Mouse (Mus musculus): ENCODE results near the gene Brms1. TPM values are rescaled to one million over a fixed set of nuclear protein-coding genes. Genes with fewer than 3 reads are reported as not detected.

The Brms1 gene
- polyA plus RNA-seq, 1 experiment from 2014 or later, result 29.5 TPM

GRCm38 (mm10) chr19:5016782-5017181, 24.4 kb upstream of the Brms1 start:
- Histone ChIP-seq H3K27ac (replicated peaks) (peak overlapping the region; percentile 96), H3K36me3 (no peaks in the 10 kb centered on the region), H3K4me1 (peaks cover 34% of the 10 kb centered on the region), H3K9me3 (no peaks in the 10 kb centered on the region), H3K27me3 (replicated peaks) (no peaks in the 10 kb centered on the region), H3K4me2 (peak overlapping the region; percentile 59), H3K9ac (peak overlapping the region; percentile 62), H3K4me3 (0 out of 2 replicates have a peak overlapping the region, but pooled peaks have one; percentile 8)
- ATAC-seq (ENCODE audit: extremely low read depth, insufficient number of reproducible peaks, low FRiP score, low TSS enrichment), result no peak
- 20% methylated on average over 12 of the region's 12 CpGs for WGBS

GRCm38 (mm10) chr19:5017611-5018010, 23.5 kb upstream of the Brms1 start:
- Histone ChIP-seq H3K36me3 (no peaks in the 10 kb centered on the region), H3K9me3 (no peaks in the 10 kb centered on the region), H3K4me3 (no peak overlapping the region), H3K9ac (no peak overlapping the region), H3K27ac (replicated peaks) (no peak overlapping the region), H3K4me2 (no peak overlapping the region), H3K4me1 (peaks cover 34% of the 10 kb centered on the region), H3K27me3 (replicated peaks) (no peaks in the 10 kb centered on the region)
- no peak for ATAC-seq (ENCODE audit: extremely low read depth, insufficient number of reproducible peaks, low FRiP score, low TSS enrichment)
- WGBS, result 65% methylated on average over 4 of the region's 4 CpGs

- H3K4me2 ChIP-seq, result no peak overlapping the region
- H3K9ac ChIP-seq, result no peak overlapping the region
- no peak overlapping the region for H3K27ac ChIP-seq (replicated peaks)
- no peak overlapping the region for H3K4me3 ChIP-seq
- H3K36me3 ChIP-seq, result no peaks in the 10 kb centered on the region
- 70% methylated on average over 3 of the region's 3 CpGs for WGBS
- H3K9me3 ChIP-seq, result no peaks in the 10 kb centered on the region
- H3K4me1 ChIP-seq, result peaks cover 34% of the 10 kb centered on the region
- ATAC-seq (ENCODE audit: extremely low read depth, insufficient number of reproducible peaks, low FRiP score, low TSS enrichment), result no peak
- no peaks in the 10 kb centered on the region for H3K27me3 ChIP-seq (replicated peaks)
Measured at GRCm38 (mm10) chr19:5018191-5018590, 23.0 kb upstream of the Brms1 start.

GRCm38 (mm10) chr19:5021416-5021815, 19.7 kb upstream of the Brms1 start:
- WGBS, result 71% methylated on average over 2 of the region's 2 CpGs
- H3K4me2 ChIP-seq, result no peak overlapping the region
- H3K27me3 ChIP-seq (replicated peaks), result no peaks in the 10 kb centered on the region
- H3K36me3 ChIP-seq, result peaks cover 8% of the 10 kb centered on the region
- ATAC-seq (ENCODE audit: extremely low read depth, insufficient number of reproducible peaks, low FRiP score, low TSS enrichment), result no peak
- no peak overlapping the region for H3K27ac ChIP-seq (replicated peaks)
- no peak overlapping the region for H3K4me3 ChIP-seq
- peaks cover 27% of the 10 kb centered on the region for H3K4me1 ChIP-seq
- H3K9ac ChIP-seq, result no peak overlapping the region
- H3K9me3 ChIP-seq, result no peaks in the 10 kb centered on the region

GRCm38 (mm10) chr19:5023621-5024479, 17.3 kb upstream of the Brms1 start, which contains the start of gene Slc29a2:
Gene Slc29a2, plus strand, starts transcription at chr19:5023860.
- peaks cover 32% of the 10 kb centered on the region for H3K36me3 ChIP-seq
- H3K9ac ChIP-seq, result peak within 1 kb of the TSS; percentile 85
- ATAC-seq (ENCODE audit: extremely low read depth, insufficient number of reproducible peaks, low FRiP score, low TSS enrichment), result peak; percentile 87
- peak within 1 kb of the TSS; percentile 68 for H3K4me3 ChIP-seq
- WGBS, result under 1% methylated on average over 62 of the region's 62 CpGs
- peak within 1 kb of the TSS; percentile 83 for H3K4me2 ChIP-seq
- peaks cover 19% of the 10 kb centered on the region; the same call in 1 of the 2 replicates for H3K4me1 ChIP-seq
- H3K27ac ChIP-seq (replicated peaks), result peak within 1 kb of the TSS; percentile 87
- no peaks in the 10 kb centered on the region for H3K9me3 ChIP-seq
- no peaks in the 10 kb centered on the region for H3K27me3 ChIP-seq (replicated peaks)

GRCm38 (mm10) chr19:5026111-5026510, 15.0 kb upstream of the Brms1 start:
- peaks cover 55% of the 10 kb centered on the region for H3K36me3 ChIP-seq
- ATAC-seq (ENCODE audit: extremely low read depth, insufficient number of reproducible peaks, low FRiP score, low TSS enrichment), result no peak
- H3K4me3 ChIP-seq, result no peak overlapping the region
- H3K27me3 ChIP-seq (replicated peaks), result no peaks in the 10 kb centered on the region
- H3K4me2 ChIP-seq, result no peak overlapping the region
- WGBS, result 75% methylated on average over 8 of the region's 8 CpGs
- no peaks in the 10 kb centered on the region for H3K9me3 ChIP-seq
- no peak overlapping the region for H3K27ac ChIP-seq (replicated peaks)
- no peak overlapping the region for H3K9ac ChIP-seq
- peaks cover 17% of the 10 kb centered on the region; the same call in 1 of the 2 replicates for H3K4me1 ChIP-seq

- H3K4me1 ChIP-seq, result peaks cover 2% of the 10 kb centered on the region
- H3K27ac ChIP-seq (replicated peaks), result no peak overlapping the region
- ATAC-seq (ENCODE audit: extremely low read depth, insufficient number of reproducible peaks, low FRiP score, low TSS enrichment), result no peak
- no peaks in the 10 kb centered on the region for H3K9me3 ChIP-seq
- WGBS, result 74% methylated on average over 3 of the region's 3 CpGs
- H3K27me3 ChIP-seq (replicated peaks), result no peaks in the 10 kb centered on the region
- H3K4me3 ChIP-seq, result no peak overlapping the region
- peaks cover 46% of the 10 kb centered on the region for H3K36me3 ChIP-seq
- H3K9ac ChIP-seq, result no peak overlapping the region
- no peak overlapping the region for H3K4me2 ChIP-seq
Measured at GRCm38 (mm10) chr19:5032686-5033085, 8.5 kb upstream of the Brms1 start.

GRCm38 (mm10) chr19:5036577-5036976, 4.6 kb upstream of the Brms1 start:
- no peak overlapping the region for H3K4me2 ChIP-seq
- peaks cover 7% of the 10 kb centered on the region for H3K36me3 ChIP-seq
- no peak overlapping the region for H3K9ac ChIP-seq
- H3K27me3 ChIP-seq (replicated peaks), result no peaks in the 10 kb centered on the region
- H3K4me1 ChIP-seq, result peaks cover 27% of the 10 kb centered on the region
- no peak for ATAC-seq (ENCODE audit: extremely low read depth, insufficient number of reproducible peaks, low FRiP score, low TSS enrichment)
- no peak overlapping the region for H3K27ac ChIP-seq (replicated peaks)
- 72% methylated on average over 4 of the region's 4 CpGs for WGBS
- no peaks in the 10 kb centered on the region for H3K9me3 ChIP-seq
- H3K4me3 ChIP-seq, result no peak overlapping the region

GRCm38 (mm10) chr19:5037678-5038571, 3.2 kb upstream of the Brms1 start:
- Histone ChIP-seq H3K9ac (peak overlapping the region; percentile 97), H3K9me3 (no peaks in the 10 kb centered on the region), H3K4me1 (peaks cover 39% of the 10 kb centered on the region), H3K27me3 (replicated peaks) (no peaks in the 10 kb centered on the region), H3K4me2 (peak overlapping the region; percentile 99), H3K27ac (replicated peaks) (peak overlapping the region; percentile 76), H3K36me3 (peaks cover 3% of the 10 kb centered on the region; the same call in 1 of the 2 replicates), H3K4me3 (peak overlapping the region; percentile 79)
- 0 out of 2 replicates have a peak, but pooled peaks have one; percentile 20 for ATAC-seq (ENCODE audit: extremely low read depth, insufficient number of reproducible peaks, low FRiP score, low TSS enrichment)
- 4% methylated on average over 32 of the region's 32 CpGs for WGBS

- no peaks in the 10 kb centered on the region for H3K27me3 ChIP-seq (replicated peaks)
- peak within 1 kb of the TSS; percentile 76 for H3K27ac ChIP-seq (replicated peaks)
- no peaks in the 10 kb centered on the region for H3K9me3 ChIP-seq
- H3K4me2 ChIP-seq, result peak within 1 kb of the TSS; percentile 99
- ATAC-seq (ENCODE audit: extremely low read depth, insufficient number of reproducible peaks, low FRiP score, low TSS enrichment), result peak; percentile 76
- H3K36me3 ChIP-seq, result peaks cover 11% of the 10 kb centered on the region
- H3K9ac ChIP-seq, result peak within 1 kb of the TSS; percentile 97
- H3K4me1 ChIP-seq, result peaks cover 39% of the 10 kb centered on the region
- H3K4me3 ChIP-seq, result peak within 1 kb of the TSS; percentile 79
- 0% methylated on average over 44 of the region's 44 CpGs for WGBS
Measured at GRCm38 (mm10) chr19:5038709-5039156, 2.4 kb upstream of the Brms1 start, which contains the start of the genes B4gat1 and AC124502.3. Gene B4gat1, plus strand, starts transcription at chr19:5038826. Gene AC124502.3, plus strand, starts transcription at chr19:5038891.
